Mouse (Mus musculus) lung, embryonic 15.5 days (tissue): Measurements from ENCODE around the gene Atp8b4. TPM values are rescaled to one million over a fixed set of nuclear protein-coding genes. Genes with fewer than 3 reads are reported as not detected.
"Not testable (repeated sequence)": the region's sequence is repeated elsewhere in the genome, so short reads cannot be mapped to it uniquely, and the experiment has no call there.

Experiments
- ATAC-seq: fragments of 200-750 bp; cut with Nextera tagmentation; 2 replicates; pipeline ENCODE4 v1.8.0; 2017; ENCODE audit warnings: moderate number of reproducible peaks, borderline replicate concordance; ENCODE audit not compliant: low FRiP score, low TSS enrichment; ENCODE audit errors: extremely low read depth
- H3K27ac ChIP-seq: fragments of 300-500 bp; sonication (generic); 2 replicates; pipeline ENCODE4 v1.5.1; 2015; ENCODE audit warnings: moderate library complexity, mild to moderate bottlenecking, inconsistent platforms
- H3K27me3 ChIP-seq: fragments of 300-500 bp; sonication (generic); 2 replicates; pipeline ENCODE4 v1.6.1; 2015; ENCODE audit warnings: inconsistent platforms
- H3K36me3 ChIP-seq: fragments of 300-500 bp; sonication (generic); 2 replicates; pipeline ENCODE4 v1.6.1; 2015; ENCODE audit warnings: inconsistent platforms
- H3K4me1 ChIP-seq: fragments of 300-500 bp; sonication (generic); 2 replicates; pipeline ENCODE4 v1.6.1; 2015; ENCODE audit warnings: inconsistent platforms
- H3K4me2 ChIP-seq: fragments of 300-500 bp; sonication (generic); 2 replicates; pipeline ENCODE4 v1.6.1; 2015; ENCODE audit warnings: inconsistent platforms, mild to moderate bottlenecking, moderate library complexity
- H3K4me3 ChIP-seq: fragments of 300-500 bp; sonication (generic); 2 replicates; pipeline ENCODE4 v1.5.1; 2015; ENCODE audit warnings: mild to moderate bottlenecking, inconsistent platforms
- H3K9ac ChIP-seq: fragments of 300-500 bp; sonication (generic); 2 replicates; pipeline ENCODE4 v1.6.1; 2015; ENCODE audit warnings: inconsistent platforms
- H3K9me3 ChIP-seq: fragments of 300-500 bp; sonication (generic); 2 replicates; pipeline ENCODE4 v1.6.1; 2016; ENCODE audit warnings: inconsistent platforms
- WGBS: fragments of 180-500 bp; shearing (Covaris S2); methylation state at CpG from one replicate; pipeline ENCODE4 v1.1.7; 2015; 5-methylcytosine and 5-hydroxymethylcytosine counted together
- polyA plus RNA-seq: library from polyadenylated mRNA; unstranded; fragments of >200 nt; fragmentation: Nextera tagmentation; extraction: Ambion mirVana; gene quantifications from 2 replicates; pipeline ENCODE4 v1.2.1, GENCODE M21; 2015

The Atp8b4 gene
- polyA plus RNA-seq, 1 experiment from 2014 or later, result 1.2 TPM

GRCm38 (mm10) chr2:126458661-126459060 is 41.8 kb downstream of the Atp8b4 start:
- WGBS, result 85% methylated on average over 2 of the region's 2 CpGs
- H3K36me3 ChIP-seq, result no peaks in the 10 kb centered on the region
- H3K9ac ChIP-seq, result no peak overlapping the region
- no peaks in the 10 kb centered on the region for H3K27me3 ChIP-seq
- ATAC-seq, result no peak
- H3K9me3 ChIP-seq, result no peaks in the 10 kb centered on the region
- H3K4me2 ChIP-seq, result no peak overlapping the region
- no peak overlapping the region for H3K27ac ChIP-seq
- H3K4me3 ChIP-seq, result no peak overlapping the region
- no peaks in the 10 kb centered on the region for H3K4me1 ChIP-seq

- H3K27ac ChIP-seq, H3K36me3 ChIP-seq, H3K9ac ChIP-seq, H3K9me3 ChIP-seq, H3K4me2 ChIP-seq, H3K4me1 ChIP-seq, ATAC-seq, H3K27me3 ChIP-seq, H3K4me3 ChIP-seq: not testable (repeated sequence)
- 49% methylated on average over 2 of the region's 2 CpGs for WGBS
These were observed 42.7 kb downstream of the Atp8b4 start for GRCm38 (mm10) chr2:126457759-126458158.

GRCm38 (mm10) chr2:126450937-126451302 is 49.6 kb downstream of the Atp8b4 start:
- H3K4me2 ChIP-seq, result peak overlapping the region; percentile 29
- 74% methylated on average over 7 of the region's 7 CpGs for WGBS
- peaks cover 12% of the 10 kb centered on the region for H3K4me1 ChIP-seq
- H3K36me3 ChIP-seq, result no peaks in the 10 kb centered on the region
- H3K27ac ChIP-seq, result peak overlapping the region; percentile 84
- no peaks in the 10 kb centered on the region for H3K9me3 ChIP-seq
- no peak for ATAC-seq
- no peak overlapping the region for H3K4me3 ChIP-seq
- H3K9ac ChIP-seq, result no peak overlapping the region
- no peaks in the 10 kb centered on the region for H3K27me3 ChIP-seq

- ATAC-seq, result peak; percentile 96
- no peaks in the 10 kb centered on the region for H3K36me3 ChIP-seq
- WGBS, result 31% methylated on average over 14 of the region's 14 CpGs
- no peaks in the 10 kb centered on the region for H3K9me3 ChIP-seq
- peak overlapping the region; percentile 84 for H3K27ac ChIP-seq
- H3K4me1 ChIP-seq, result peaks cover 12% of the 10 kb centered on the region
- H3K27me3 ChIP-seq, result no peaks in the 10 kb centered on the region
- no peak overlapping the region for H3K4me3 ChIP-seq
- H3K4me2 ChIP-seq, result peak overlapping the region; percentile 29
- H3K9ac ChIP-seq, result no peak overlapping the region
These were observed 50.1 kb downstream of the Atp8b4 start for GRCm38 (mm10) chr2:126450210-126450936.

GRCm38 (mm10) chr2:126445039-126445438 is 55.4 kb downstream of the Atp8b4 start:
- no peak for ATAC-seq
- Histone ChIP-seq H3K4me2 (no peak overlapping the region), H3K9ac (no peak overlapping the region), H3K4me1 (peaks cover 4% of the 10 kb centered on the region; the same call in 1 of the 2 replicates), H3K36me3 (no peaks in the 10 kb centered on the region), H3K4me3 (no peak overlapping the region), H3K27me3 (no peaks in the 10 kb centered on the region), H3K9me3 (no peaks in the 10 kb centered on the region), H3K27ac (no peak overlapping the region)
- WGBS, result 46% methylated on average over 6 of the region's 6 CpGs

- no peaks in the 10 kb centered on the region for H3K9me3 ChIP-seq
- H3K4me2 ChIP-seq, result no peak overlapping the region
- no peak overlapping the region for H3K9ac ChIP-seq
- H3K36me3 ChIP-seq, result no peaks in the 10 kb centered on the region
- no peak overlapping the region for H3K27ac ChIP-seq
- ATAC-seq, result no peak
- 50% methylated on average over 4 of the region's 4 CpGs for WGBS
- H3K4me1 ChIP-seq, result no peaks in the 10 kb centered on the region
- no peak overlapping the region for H3K4me3 ChIP-seq
- H3K27me3 ChIP-seq, result no peaks in the 10 kb centered on the region
These were observed 58.9 kb downstream of the Atp8b4 start for GRCm38 (mm10) chr2:126441586-126441985.

GRCm38 (mm10) chr2:126434712-126435111 is 65.8 kb downstream of the Atp8b4 start:
- H3K4me3 ChIP-seq, result no peak overlapping the region
- no peaks in the 10 kb centered on the region for H3K9me3 ChIP-seq
- peak overlapping the region; percentile 47; the same call in 1 of the 2 replicates for H3K27ac ChIP-seq
- H3K9ac ChIP-seq, result no peak overlapping the region
- H3K27me3 ChIP-seq, result no peaks in the 10 kb centered on the region
- no peaks in the 10 kb centered on the region for H3K4me1 ChIP-seq
- H3K36me3 ChIP-seq, result no peaks in the 10 kb centered on the region
- ATAC-seq, result peak; percentile 42; the same call in 1 of the 2 replicates
- 44% methylated on average over 1 of the region's 1 CpGs for WGBS
- no peak overlapping the region for H3K4me2 ChIP-seq

GRCm38 (mm10) chr2:126434305-126434704 is 66.2 kb downstream of the Atp8b4 start:
- H3K4me1 ChIP-seq, result no peaks in the 10 kb centered on the region
- no peak overlapping the region for H3K9ac ChIP-seq
- no peak for ATAC-seq
- H3K4me2 ChIP-seq, result no peak overlapping the region
- H3K27me3 ChIP-seq, result no peaks in the 10 kb centered on the region
- WGBS, result 77% methylated on average over 9 of the region's 9 CpGs
- no peak overlapping the region for H3K4me3 ChIP-seq
- no peaks in the 10 kb centered on the region for H3K36me3 ChIP-seq
- peak overlapping the region; percentile 33; the same call in 1 of the 2 replicates for H3K27ac ChIP-seq
- no peaks in the 10 kb centered on the region for H3K9me3 ChIP-seq

- no peak overlapping the region for H3K4me2 ChIP-seq
- ATAC-seq, result no peak
- H3K9ac ChIP-seq, result no peak overlapping the region
- H3K27me3 ChIP-seq, result no peaks in the 10 kb centered on the region
- 75% methylated on average over 9 of the region's 9 CpGs for WGBS
- H3K4me1 ChIP-seq, result no peaks in the 10 kb centered on the region
- no peaks in the 10 kb centered on the region for H3K9me3 ChIP-seq
- no peaks in the 10 kb centered on the region for H3K36me3 ChIP-seq
- no peak overlapping the region for H3K4me3 ChIP-seq
- no peak overlapping the region for H3K27ac ChIP-seq
These were observed 67.9 kb downstream of the Atp8b4 start for GRCm38 (mm10) chr2:126432481-126433066.

- Histone ChIP-seq H3K27me3 (no peaks in the 10 kb centered on the region), H3K4me1 (no peaks in the 10 kb centered on the region), H3K27ac (no peak overlapping the region), H3K36me3 (no peaks in the 10 kb centered on the region), H3K4me2 (no peak overlapping the region), H3K9ac (no peak overlapping the region), H3K4me3 (no peak overlapping the region), H3K9me3 (no peaks in the 10 kb centered on the region)
- WGBS, result 9% methylated on average over 3 of the region's 3 CpGs
- ATAC-seq, result peak; percentile 55; the same call in 1 of the 2 replicates
These were observed 71.2 kb downstream of the Atp8b4 start for GRCm38 (mm10) chr2:126429282-126429681.

GRCm38 (mm10) chr2:126425223-126425622 is 75.3 kb downstream of the Atp8b4 start:
- no peak for ATAC-seq
- 82% methylated on average over 3 of the region's 3 CpGs for WGBS

GRCm38 (mm10) chr2:126424714-126425113 is 75.8 kb downstream of the Atp8b4 start:
- no peak overlapping the region for H3K4me2 ChIP-seq
- WGBS, result 82% methylated on average over 8 of the region's 8 CpGs

More at GRCm38 (mm10) chr2:126425223-126425622, 75.3 kb downstream of the Atp8b4 start:
- no peak overlapping the region for H3K9ac ChIP-seq
- no peak overlapping the region for H3K4me2 ChIP-seq
- H3K4me1 ChIP-seq, result no peaks in the 10 kb centered on the region
- no peaks in the 10 kb centered on the region for H3K36me3 ChIP-seq
- H3K4me3 ChIP-seq, result no peak overlapping the region
- H3K27ac ChIP-seq, result no peak overlapping the region
- no peaks in the 10 kb centered on the region for H3K9me3 ChIP-seq
- no peaks in the 10 kb centered on the region for H3K27me3 ChIP-seq

More at GRCm38 (mm10) chr2:126424714-126425113, 75.8 kb downstream of the Atp8b4 start:
- ATAC-seq, result no peak
- H3K27ac ChIP-seq, result no peak overlapping the region
- no peaks in the 10 kb centered on the region for H3K9me3 ChIP-seq
- H3K27me3 ChIP-seq, result no peaks in the 10 kb centered on the region
- no peak overlapping the region for H3K9ac ChIP-seq
- H3K4me3 ChIP-seq, result no peak overlapping the region
- no peaks in the 10 kb centered on the region for H3K4me1 ChIP-seq
- no peaks in the 10 kb centered on the region for H3K36me3 ChIP-seq
